ENCODE assay signal across 13 mouse cellular contexts in the genomic region with DNA sequence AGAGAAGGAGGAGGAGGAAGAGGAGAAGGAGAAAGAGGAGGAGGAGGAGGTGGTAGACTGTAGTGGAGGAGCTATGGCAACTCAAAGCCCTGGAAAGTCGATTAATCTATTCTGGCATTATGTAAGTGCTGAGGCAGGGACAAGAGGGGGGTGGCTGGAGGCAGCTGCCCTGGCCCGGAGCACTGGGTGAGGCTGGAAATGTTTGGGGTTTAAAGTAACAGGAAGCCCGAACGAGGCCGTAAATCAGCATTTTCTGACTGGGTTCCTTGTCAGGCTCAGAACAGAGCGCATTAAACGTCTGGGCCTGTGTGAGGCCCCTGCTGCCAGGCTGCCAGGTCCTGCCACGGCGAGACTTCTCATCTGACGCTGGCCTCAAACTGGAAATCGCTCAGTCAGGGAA.
DNase-seq lines count a peak whose midpoint lies in the region; ATAC-seq lines count a peak whose summit lies in the region.
"Had no signal": no experiment of that assay in that cellular context is flagged by ENCODE, and none has a peak within 500 bp of the region (broad histone marks: within the 10 kb centered on the region; RNA-seq: fewer than 3 reads in every experiment).

No protein-coding gene starts in this region.

- H3K27ac ChIP-seq in lung, embryonic 15.5 days, result no peak overlapping the region
- H3K27ac ChIP-seq in midbrain, embryonic 13.5 days, result no peak overlapping the region
- H3K27ac ChIP-seq: forebrain, embryonic 12.5 days; liver, embryonic 14.5 days; midbrain, embryonic 15.5 days had no signal

- H3K27me3 ChIP-seq in lung, embryonic 15.5 days, result 0 out of 2 replicates have a peak, but pooled peaks cover 4% of the 10 kb centered on the region
- H3K27me3 ChIP-seq in midbrain, embryonic 13.5 days, result peaks cover 8% of the 10 kb centered on the region; the same call in 1 of the 2 replicates

- H3K4me2 ChIP-seq in lung, embryonic 15.5 days, result no peak overlapping the region
- H3K4me2 ChIP-seq in midbrain, embryonic 13.5 days (replicated peaks), result no peak overlapping the region
- H3K4me2 ChIP-seq: forebrain, embryonic 12.5 days; midbrain, embryonic 15.5 days had no signal

- H3K36me3 ChIP-seq in lung, embryonic 15.5 days, result no peaks in the 10 kb centered on the region
- no peaks in the 10 kb centered on the region for H3K36me3 ChIP-seq in midbrain, embryonic 13.5 days
- H3K36me3 ChIP-seq: forebrain, embryonic 12.5 days; midbrain, embryonic 15.5 days had no signal

- peak; percentile 26 to 31 for DNase-seq in heart, adult 18-20 months
- no peak for DNase-seq in heart, postnatal 4 days
- peak; percentile 17 for DNase-seq in NIH3T3 (ENCODE audit: low read depth)
- no peak for DNase-seq in layer of hippocampus, postnatal 25 days (ENCODE audit: extremely low spot score in 1 of 2, low spot score in 1 of 2)
- DNase-seq in thymus, postnatal 25 days, result no peak
- DNase-seq: B cell, adult 2 months; right cerebral cortex, postnatal 14 days had no signal

- no peaks in the 10 kb centered on the region for H3K9me3 ChIP-seq in lung, embryonic 15.5 days
- no peaks in the 10 kb centered on the region for H3K9me3 ChIP-seq in midbrain, embryonic 13.5 days
- H3K9me3 ChIP-seq: forebrain, embryonic 12.5 days; midbrain, embryonic 15.5 days had no signal

- WGBS in lung, embryonic 15.5 days, result 26% methylated on average over 11 of the region's 11 CpGs
- 68% methylated on average over 11 of the region's 11 CpGs for WGBS in midbrain, embryonic 13.5 days

- ATAC-seq in hematopoietic stem cell, adult 5-6 weeks (replicated peaks in 1 of 2; ENCODE audit: insufficient read depth in 1 of 2, low FRiP score in 2 of 2, low TSS enrichment in 1 of 2, low read depth in 1 of 2, poor library complexity in 2 of 2, severe bottlenecking in 2 of 2), result peak; percentile 75 to 84
- peak; percentile 43; the same call in 1 of the 2 replicates for ATAC-seq in lung, embryonic 15.5 days (ENCODE audit: borderline replicate concordance, extremely low read depth, low FRiP score, low TSS enrichment)
- ATAC-seq in midbrain, embryonic 13.5 days, result no peak
- ATAC-seq: midbrain, embryonic 15.5 days had no signal

- H3K4me1 ChIP-seq in lung, embryonic 15.5 days, result peaks cover 20% of the 10 kb centered on the region
- no peaks in the 10 kb centered on the region; the same call in 1 of the 2 replicates for H3K4me1 ChIP-seq in midbrain, embryonic 13.5 days (replicated peaks)
- H3K4me1 ChIP-seq: forebrain, embryonic 12.5 days; midbrain, embryonic 15.5 days had no signal

- H3K4me3 ChIP-seq in lung, embryonic 15.5 days, result no peak overlapping the region
- H3K4me3 ChIP-seq in midbrain, embryonic 13.5 days (replicated peaks), result no peak overlapping the region
- H3K4me3 ChIP-seq: forebrain, embryonic 12.5 days; midbrain, embryonic 15.5 days had no signal

- no peak overlapping the region for H3K9ac ChIP-seq in lung, embryonic 15.5 days
- no peak overlapping the region for H3K9ac ChIP-seq in midbrain, embryonic 13.5 days (replicated peaks)
- H3K9ac ChIP-seq: forebrain, embryonic 12.5 days; liver, embryonic 14.5 days; midbrain, embryonic 15.5 days had no signal

Comparison
In these comparisons a context has a peak if more than half of its experiments do, and no peak if none do; other contexts are left out.
1. DNase-seq: peak in heart, adult 18-20 months (2 of 2) and NIH3T3 (single experiment); none in heart, postnatal 4 days (single experiment), layer of hippocampus, postnatal 25 days (0 of 2) and thymus, postnatal 25 days (single experiment).